Mouse (Mus musculus) cerebellum, adult 9-11 months (tissue): ENCODE measurements at regions not wholly inside any gene's neighbourhood (a gene's known extent, or its start where the extent isn't known, plus 50 kb on each side); places are given as distances from the start of the nearest gene placed in this dataset.
"Not testable (repeated sequence)": the region's sequence is repeated elsewhere in the genome, so short reads cannot be mapped to it uniquely, and the experiment has no call there.

Experiments used
- DNase-seq: peaks from one replicate; pipeline ENCODE4 v3.0.0; 2022

GRCm38 (mm10) chr2:53276435-53276834 is 84.9 kb downstream of the Arl6ip6 start:
- DNase-seq: no peak

GRCm38 (mm10) chr2:53301712-53302423 is 110.3 kb downstream of the Arl6ip6 start:
- no peak for DNase-seq

GRCm38 (mm10) chr2:53330680-53331079 is 139.2 kb downstream of the Arl6ip6 start:
- DNase-seq: no peak

GRCm38 (mm10) chr2:53359026-53359425 is 167.5 kb downstream of the Arl6ip6 start:
- no peak for DNase-seq

- no peak for DNase-seq
These were observed 190.8 kb downstream of the Arl6ip6 start for GRCm38 (mm10) chr2:53382348-53382747.

GRCm38 (mm10) chr2:53384545-53385176 is 193.1 kb downstream of the Arl6ip6 start:
- DNase-seq: no peak

GRCm38 (mm10) chr2:53388652-53389051 is 197.1 kb downstream of the Arl6ip6 start:
- no peak for DNase-seq

- DNase-seq: no peak
These were observed 222.9 kb downstream of the Arl6ip6 start for GRCm38 (mm10) chr2:53414471-53414870.

- DNase-seq: peak; percentile 17
These were observed 245.7 kb downstream of the Arl6ip6 start for GRCm38 (mm10) chr2:53437046-53437815.

GRCm38 (mm10) chr2:53440301-53440700 is 248.8 kb downstream of the Arl6ip6 start:
- DNase-seq: not testable (repeated sequence)

GRCm38 (mm10) chr2:53460265-53460664 is 268.7 kb downstream of the Arl6ip6 start:
- no peak for DNase-seq

- no peak for DNase-seq
These were observed 282.9 kb downstream of the Arl6ip6 start for GRCm38 (mm10) chr2:53474455-53474854.

- not testable (repeated sequence) for DNase-seq
These were observed 287.5 kb downstream of the Arl6ip6 start for GRCm38 (mm10) chr2:53479051-53479450.

GRCm38 (mm10) chr2:53488301-53488700 is 296.8 kb downstream of the Arl6ip6 start:
- no peak for DNase-seq

- no peak for DNase-seq
These were observed 299.5 kb downstream of the Arl6ip6 start for GRCm38 (mm10) chr2:53490805-53491585.

- no peak for DNase-seq
These were observed 301.3 kb downstream of the Arl6ip6 start for GRCm38 (mm10) chr2:53492788-53493187.

- no peak for DNase-seq
These were observed 310.2 kb downstream of the Arl6ip6 start for GRCm38 (mm10) chr2:53501657-53502274.

GRCm38 (mm10) chr2:53502275-53502667 is 310.7 kb downstream of the Arl6ip6 start:
- DNase-seq: no peak

- no peak for DNase-seq
These were observed 350.6 kb downstream of the Arl6ip6 start for GRCm38 (mm10) chr2:53542097-53542496.

GRCm38 (mm10) chr2:53574007-53574406 is 382.5 kb downstream of the Arl6ip6 start:
- DNase-seq: no peak

- DNase-seq: no peak
These were observed 414.3 kb downstream of the Arl6ip6 start for GRCm38 (mm10) chr2:53605829-53606228.

- no peak for DNase-seq
These were observed 428.2 kb downstream of the Arl6ip6 start for GRCm38 (mm10) chr2:53619681-53620080.
